Mouse (Mus musculus): ENCODE data around the gene Uso1. TPM values are rescaled to one million over a fixed set of nuclear protein-coding genes. Genes with fewer than 3 reads are reported as not detected.

The Uso1 gene
- 25.9 and 26.7 TPM in 2 replicates for polyA plus RNA-seq (2014; fragmentation: Nextera tagmentation; extraction: Ambion mirVana)

- H3K36me3 ChIP-seq (ENCODE audit: control insufficient read depth, insufficient read depth, low read length): no peaks in the 10 kb centered on the region
- peak within 1 kb of the TSS; percentile 91 for H3K9ac ChIP-seq (ENCODE audit: low read depth, low read length)
- 2% methylated on average over 43 of the region's 59 CpGs for WGBS (ENCODE audit: insufficient replicate concordance)
- H3K4me1 ChIP-seq (ENCODE audit: control insufficient read depth, insufficient read depth, low read length): peaks cover 20% of the 10 kb centered on the region
- H3K27ac ChIP-seq (ENCODE audit: low read depth, low read length): peak within 1 kb of the TSS; percentile 79
- H3K4me2 ChIP-seq: peak within 1 kb of the TSS; percentile 76
- H3K9me3 ChIP-seq (replicated peaks; ENCODE audit: control insufficient read depth, low read length): no peaks in the 10 kb centered on the region
- peak; percentile 97 for ATAC-seq (replicated peaks; ENCODE audit: insufficient number of reproducible peaks, low FRiP score, low TSS enrichment)
- H3K27me3 ChIP-seq (ENCODE audit: control insufficient read depth, insufficient read depth, low read length): no peaks in the 10 kb centered on the region
- H3K4me3 ChIP-seq (ENCODE audit: low read depth, low read length): peak within 1 kb of the TSS; percentile 92
Measured at GRCm38 (mm10) chr5:92137239-92138046, at the start of gene Uso1. Uso1 (plus strand) TSS chr5:92137938.

- Histone ChIP-seq H3K4me1 (ENCODE audit: control insufficient read depth, insufficient read depth, low read length) (no peaks in the 10 kb centered on the region), H3K9me3 (replicated peaks; ENCODE audit: control insufficient read depth, low read length) (no peaks in the 10 kb centered on the region), H3K4me2 (no peak overlapping the region), H3K27me3 (ENCODE audit: control insufficient read depth, insufficient read depth, low read length) (no peaks in the 10 kb centered on the region), H3K9ac (ENCODE audit: low read depth, low read length) (no peak overlapping the region), H3K36me3 (ENCODE audit: control insufficient read depth, insufficient read depth, low read length) (no peaks in the 10 kb centered on the region), H3K27ac (ENCODE audit: low read depth, low read length) (no peak overlapping the region), H3K4me3 (ENCODE audit: low read depth, low read length) (no peak overlapping the region)
- ATAC-seq (replicated peaks; ENCODE audit: insufficient number of reproducible peaks, low FRiP score, low TSS enrichment): no peak
- 69% methylated on average over 15 of the region's 15 CpGs for WGBS (ENCODE audit: insufficient replicate concordance)
Measured at GRCm38 (mm10) chr5:92093263-92094061, 44.3 kb upstream of the Uso1 start.

GRCm38 (mm10) chr5:92094062-92094415 lies 43.7 kb upstream of the Uso1 start:
- no peaks in the 10 kb centered on the region for H3K9me3 ChIP-seq (replicated peaks; ENCODE audit: control insufficient read depth, low read length)
- no peak overlapping the region for H3K4me3 ChIP-seq (ENCODE audit: low read depth, low read length)
- WGBS (ENCODE audit: insufficient replicate concordance): 86% methylated on average over 3 of the region's 3 CpGs
- H3K4me1 ChIP-seq (ENCODE audit: control insufficient read depth, insufficient read depth, low read length): no peaks in the 10 kb centered on the region
- H3K27me3 ChIP-seq (ENCODE audit: control insufficient read depth, insufficient read depth, low read length): no peaks in the 10 kb centered on the region
- H3K36me3 ChIP-seq (ENCODE audit: control insufficient read depth, insufficient read depth, low read length): no peaks in the 10 kb centered on the region
- no peak overlapping the region for H3K27ac ChIP-seq (ENCODE audit: low read depth, low read length)
- no peak overlapping the region for H3K9ac ChIP-seq (ENCODE audit: low read depth, low read length)
- no peak overlapping the region for H3K4me2 ChIP-seq
- no peak for ATAC-seq (replicated peaks; ENCODE audit: insufficient number of reproducible peaks, low FRiP score, low TSS enrichment)

GRCm38 (mm10) chr5:92096786-92097185 lies 41.0 kb upstream of the Uso1 start:
- H3K4me3 ChIP-seq (ENCODE audit: low read depth, low read length): no peak overlapping the region
- no peak overlapping the region for H3K27ac ChIP-seq (ENCODE audit: low read depth, low read length)
- H3K4me2 ChIP-seq: no peak overlapping the region
- H3K36me3 ChIP-seq (ENCODE audit: control insufficient read depth, insufficient read depth, low read length): no peaks in the 10 kb centered on the region
- no peak overlapping the region for H3K9ac ChIP-seq (ENCODE audit: low read depth, low read length)
- no peaks in the 10 kb centered on the region for H3K4me1 ChIP-seq (ENCODE audit: control insufficient read depth, insufficient read depth, low read length)
- H3K27me3 ChIP-seq (ENCODE audit: control insufficient read depth, insufficient read depth, low read length): no peaks in the 10 kb centered on the region
- WGBS (ENCODE audit: insufficient replicate concordance): 83% methylated on average over 6 of the region's 6 CpGs
- no peak for ATAC-seq (replicated peaks; ENCODE audit: insufficient number of reproducible peaks, low FRiP score, low TSS enrichment)
- no peaks in the 10 kb centered on the region for H3K9me3 ChIP-seq (replicated peaks; ENCODE audit: control insufficient read depth, low read length)

- Histone ChIP-seq H3K9me3 (replicated peaks; ENCODE audit: control insufficient read depth, low read length) (no peaks in the 10 kb centered on the region), H3K4me2 (no peak overlapping the region), H3K9ac (ENCODE audit: low read depth, low read length) (no peak overlapping the region), H3K4me3 (ENCODE audit: low read depth, low read length) (no peak overlapping the region), H3K27ac (ENCODE audit: low read depth, low read length) (no peak overlapping the region), H3K36me3 (ENCODE audit: control insufficient read depth, insufficient read depth, low read length) (no peaks in the 10 kb centered on the region), H3K4me1 (ENCODE audit: control insufficient read depth, insufficient read depth, low read length) (peaks cover 2% of the 10 kb centered on the region; the same call in 1 of the 2 replicates), H3K27me3 (ENCODE audit: control insufficient read depth, insufficient read depth, low read length) (no peaks in the 10 kb centered on the region)
- 88% methylated on average over 4 of the region's 4 CpGs for WGBS (ENCODE audit: insufficient replicate concordance)
- no peak for ATAC-seq (replicated peaks; ENCODE audit: insufficient number of reproducible peaks, low FRiP score, low TSS enrichment)
Measured at GRCm38 (mm10) chr5:92097779-92098178, 40.0 kb upstream of the Uso1 start.

GRCm38 (mm10) chr5:92098351-92099109 lies 39.2 kb upstream of the Uso1 start:
- 68% methylated on average over 13 of the region's 13 CpGs for WGBS (ENCODE audit: insufficient replicate concordance)
- Histone ChIP-seq H3K9ac (ENCODE audit: low read depth, low read length) (no peak overlapping the region), H3K36me3 (ENCODE audit: control insufficient read depth, insufficient read depth, low read length) (no peaks in the 10 kb centered on the region), H3K4me3 (ENCODE audit: low read depth, low read length) (no peak overlapping the region), H3K4me1 (ENCODE audit: control insufficient read depth, insufficient read depth, low read length) (peaks cover 2% of the 10 kb centered on the region; the same call in 1 of the 2 replicates), H3K9me3 (replicated peaks; ENCODE audit: control insufficient read depth, low read length) (no peaks in the 10 kb centered on the region), H3K4me2 (no peak overlapping the region), H3K27me3 (ENCODE audit: control insufficient read depth, insufficient read depth, low read length) (no peaks in the 10 kb centered on the region), H3K27ac (ENCODE audit: low read depth, low read length) (no peak overlapping the region)
- no peak for ATAC-seq (replicated peaks; ENCODE audit: insufficient number of reproducible peaks, low FRiP score, low TSS enrichment)

GRCm38 (mm10) chr5:92101601-92102000 lies 36.1 kb upstream of the Uso1 start:
- Histone ChIP-seq H3K4me3 (ENCODE audit: low read depth, low read length) (no peak overlapping the region), H3K27me3 (ENCODE audit: control insufficient read depth, insufficient read depth, low read length) (no peaks in the 10 kb centered on the region), H3K4me1 (ENCODE audit: control insufficient read depth, insufficient read depth, low read length) (peaks cover 2% of the 10 kb centered on the region; the same call in 1 of the 2 replicates), H3K9me3 (replicated peaks; ENCODE audit: control insufficient read depth, low read length) (no peaks in the 10 kb centered on the region), H3K9ac (ENCODE audit: low read depth, low read length) (no peak overlapping the region), H3K27ac (ENCODE audit: low read depth, low read length) (no peak overlapping the region), H3K4me2 (no peak overlapping the region), H3K36me3 (ENCODE audit: control insufficient read depth, insufficient read depth, low read length) (no peaks in the 10 kb centered on the region)
- ATAC-seq (replicated peaks; ENCODE audit: insufficient number of reproducible peaks, low FRiP score, low TSS enrichment): no peak
- 73% methylated on average over 8 of the region's 8 CpGs for WGBS (ENCODE audit: insufficient replicate concordance)

- 29% methylated on average over 6 of the region's 6 CpGs for WGBS (ENCODE audit: insufficient replicate concordance)
- H3K4me1 ChIP-seq (ENCODE audit: control insufficient read depth, insufficient read depth, low read length): peaks cover 2% of the 10 kb centered on the region; the same call in 1 of the 2 replicates
- H3K4me2 ChIP-seq: no peak overlapping the region
- no peaks in the 10 kb centered on the region for H3K36me3 ChIP-seq (ENCODE audit: control insufficient read depth, insufficient read depth, low read length)
- no peak overlapping the region for H3K4me3 ChIP-seq (ENCODE audit: low read depth, low read length)
- H3K27ac ChIP-seq (ENCODE audit: low read depth, low read length): no peak overlapping the region
- H3K9me3 ChIP-seq (replicated peaks; ENCODE audit: control insufficient read depth, low read length): no peaks in the 10 kb centered on the region
- H3K27me3 ChIP-seq (ENCODE audit: control insufficient read depth, insufficient read depth, low read length): no peaks in the 10 kb centered on the region
- no peak overlapping the region for H3K9ac ChIP-seq (ENCODE audit: low read depth, low read length)
- no peak for ATAC-seq (replicated peaks; ENCODE audit: insufficient number of reproducible peaks, low FRiP score, low TSS enrichment)
Measured at GRCm38 (mm10) chr5:92103062-92103461, 34.7 kb upstream of the Uso1 start.

Measured in heart, embryonic 11.5 days (tissue).